Comparison of ENCODE assay signal across 9 mouse cellular contexts in genomic region chr17:20946636-20947035, GRCm38 (mm10). TPM values are rescaled to one million over a fixed set of nuclear protein-coding genes. Genes with fewer than 3 reads are reported as not detected.
A peak's percentile ranks its signal among the peaks of the same experiment; 100 is the strongest.
DNase-seq lines count a peak whose midpoint lies in the region; ATAC-seq and TF ChIP-seq lines count a peak whose summit lies in the region.
"Had no signal": no experiment of that assay in that cellular context is flagged by ENCODE, and none has a peak within 500 bp of the region (broad histone marks: within the 10 kb centered on the region; RNA-seq: fewer than 3 reads in every experiment).

No protein-coding gene starts in this region.

- peak overlapping the region; percentile 99; the same call in 1 of the 2 replicates for H3K27ac ChIP-seq in layer of hippocampus, adult 2 months
- no peak overlapping the region for H3K27ac ChIP-seq in embryonic facial prominence, embryonic 11.5 days (replicated peaks; ENCODE audit: low read depth, low read length)
- H3K27ac ChIP-seq in intestine, embryonic 14.5 days (ENCODE audit: low read depth): no peak overlapping the region

- peak overlapping the region; percentile 71 for H3K4me3 ChIP-seq in layer of hippocampus, adult 2 months
- H3K4me3 ChIP-seq in embryonic facial prominence, embryonic 11.5 days (ENCODE audit: low read depth, low read length): peak overlapping the region; percentile 37
- peak overlapping the region; percentile 78 for H3K4me3 ChIP-seq in intestine, embryonic 14.5 days (ENCODE audit: low read depth, low read length)
- H3K4me3 ChIP-seq in myocyte: peak overlapping the region; percentile 97

- DNase-seq in layer of hippocampus, adult 2 months (ENCODE audit: low spot score in 2 of 2): no peak
- no peak for DNase-seq in layer of hippocampus, adult 11-12 months (ENCODE audit: low spot score)
- DNase-seq in embryonic facial prominence, embryonic 11.5 days (ENCODE audit: low spot score): no peak
- DNase-seq in intestine, embryonic 14.5 days (ENCODE audit: low spot score): no peak
- DNase-seq in adrenal gland, postnatal 36 days: no peak
- no peak for DNase-seq in kidney, adult 18-20 months

- TF ChIP-seq CTCF in layer of hippocampus, adult 2 months (conservative IDR thresholded peaks at IDR 0.05): no peak

- no peaks in the 10 kb centered on the region for H3K27me3 ChIP-seq in embryonic facial prominence, embryonic 11.5 days (ENCODE audit: control insufficient read depth, insufficient read depth, low read length)
- H3K27me3 ChIP-seq in intestine, embryonic 14.5 days (replicated peaks; ENCODE audit: control insufficient read depth, insufficient read depth, low read length): no peaks in the 10 kb centered on the region
- no peaks in the 10 kb centered on the region for H3K27me3 ChIP-seq in myocyte (ENCODE audit: control insufficient read depth, insufficient read depth, insufficient read length)

- no peaks in the 10 kb centered on the region for H3K4me1 ChIP-seq in embryonic facial prominence, embryonic 11.5 days (ENCODE audit: control insufficient read depth, insufficient read depth, low read length)
- no peaks in the 10 kb centered on the region; the same call in 1 of the 2 replicates for H3K4me1 ChIP-seq in intestine, embryonic 14.5 days (replicated peaks; ENCODE audit: control insufficient read depth, insufficient read depth, low read length)

- H3K79me2 ChIP-seq in myocyte (ENCODE audit: control insufficient read depth, insufficient read depth): peaks cover 60% of the 10 kb centered on the region

- H3K9me3 ChIP-seq in embryonic facial prominence, embryonic 11.5 days (replicated peaks; ENCODE audit: control insufficient read depth, low read length): no peaks in the 10 kb centered on the region
- no peaks in the 10 kb centered on the region for H3K9me3 ChIP-seq in intestine, embryonic 14.5 days (ENCODE audit: control insufficient read depth, low read length)

- H3ac ChIP-seq in myocyte (ENCODE audit: control insufficient read depth, insufficient read length): no peak overlapping the region

- ATAC-seq in embryonic facial prominence, embryonic 11.5 days (replicated peaks; ENCODE audit: insufficient number of reproducible peaks, low FRiP score, low TSS enrichment, low read depth): no peak
- no peak for ATAC-seq in intestine, embryonic 14.5 days (replicated peaks; ENCODE audit: low FRiP score, low TSS enrichment, low read depth)
- ATAC-seq in megakaryocyte-erythroid progenitor cell, adult 5-6 weeks (replicated peaks; ENCODE audit: low FRiP score, low TSS enrichment, poor library complexity, severe bottlenecking): no peak

- TF ChIP-seq POLR2A in myocyte (IDR thresholded peaks at IDR 0.05; ENCODE audit: insufficient read length, low read depth): no peak

- H3K36me3 ChIP-seq in embryonic facial prominence, embryonic 11.5 days (replicated peaks; ENCODE audit: control insufficient read depth, insufficient read depth, low read depth, low read length): no peaks in the 10 kb centered on the region
- peaks cover 6% of the 10 kb centered on the region for H3K36me3 ChIP-seq in intestine, embryonic 14.5 days (ENCODE audit: control insufficient read depth, insufficient read depth, low read length)
- peaks cover 5% of the 10 kb centered on the region for H3K36me3 ChIP-seq in myocyte (ENCODE audit: control insufficient read depth, insufficient read depth)

- peak overlapping the region; percentile 45 for H3K9ac ChIP-seq in embryonic facial prominence, embryonic 11.5 days (replicated peaks; ENCODE audit: low read length)
- H3K9ac ChIP-seq in intestine, embryonic 14.5 days (ENCODE audit: low read length): peak overlapping the region; percentile 93

- H3K4me2 ChIP-seq in embryonic facial prominence, embryonic 11.5 days (ENCODE audit: low read depth, low read length): peak overlapping the region; percentile 65
- H3K4me2 ChIP-seq in intestine, embryonic 14.5 days (ENCODE audit: low read length): peak overlapping the region; percentile 66
- H3K4me2 ChIP-seq in myocyte (ENCODE audit: low read depth): peak overlapping the region; percentile 82

TF ChIP-seq in myocyte, 11 proteins besides CTCF, POLR2A, EP300 and RAD21:
- no peak for TF ChIP-seq MAX (IDR thresholded peaks at IDR 0.05; ENCODE audit: low read depth)
- no peak for TF ChIP-seq SRF (IDR thresholded peaks at IDR 0.05; ENCODE audit: control insufficient read depth, insufficient read length, low read depth)
- TF ChIP-seq E2F4 (IDR thresholded peaks at IDR 0.05; ENCODE audit: insufficient read depth): no peak
- no peak for TF ChIP-seq REST (IDR thresholded peaks at IDR 0.05; ENCODE audit: insufficient read depth, insufficient read length)
- no peak for TF ChIP-seq CEBPB (IDR thresholded peaks at IDR 0.05; ENCODE audit: insufficient read depth, poor library complexity, severe bottlenecking)
- no peak for TF ChIP-seq MYOD1 (IDR thresholded peaks at IDR 0.05; ENCODE audit: control insufficient read depth in 1 of 3, insufficient read length in 2 of 3, low read depth in 2 of 3)
- no peak for TF ChIP-seq USF1 (IDR thresholded peaks at IDR 0.05; ENCODE audit: low read depth)
- no peak for TF ChIP-seq MYOG (IDR thresholded peaks at IDR 0.05; ENCODE audit: control insufficient read depth in 1 of 3, insufficient read depth in 1 of 3, insufficient read length in 2 of 3, low read depth in 2 of 3)
- no peak for TF ChIP-seq TCF3 (IDR thresholded peaks at IDR 0.05; ENCODE audit: insufficient read length, low read depth)
- TF ChIP-seq TCF12 (IDR thresholded peaks at IDR 0.05; ENCODE audit: insufficient read depth, poor library complexity, severe bottlenecking): no peak
- no peak for TF ChIP-seq POLR2AphosphoS2 (IDR thresholded peaks at IDR 0.05; ENCODE audit: insufficient read length, low read depth)

RNA-seq across cellular contexts. Expression of gene Ppp2r1a, which starts 1.5 kb away (rescaled TPM):
- total RNA-seq in layer of hippocampus, adult 2 months (2021): 100 to 1,000 TPM; 562 to 601 TPM
- 441 and 476 TPM in 2 replicates for polyA plus RNA-seq in embryonic facial prominence, embryonic 11.5 days (2014; fragmentation: Nextera tagmentation; extraction: Ambion mirVana)
- 415 and 446 TPM in 2 replicates for polyA plus RNA-seq in intestine, embryonic 14.5 days (2014; fragmentation: Nextera tagmentation; extraction: Ambion mirVana)
- 309 TPM for polyA plus RNA-seq in myocyte (2012; fragmentation: generic; extraction: Trizol)
- 100 to 1,000 TPM; 261 to 332 TPM for total RNA-seq in adrenal gland, postnatal 36 days (2021)
- 255 and 359 TPM in 2 replicates for total RNA-seq in megakaryocyte-erythroid progenitor cell, adult 5-6 weeks (2014; fragmentation: Nextera tagmentation)
- 156 and 200 TPM in 2 replicates for total RNA-seq in megakaryocyte-erythroid progenitor cell, adult 5-6 weeks (2017)

RNA-seq across cellular contexts. Expression of gene Vmn1r232, which starts 27.1 kb away (rescaled TPM):
- total RNA-seq in layer of hippocampus, adult 2 months (2021): not detected
- polyA plus RNA-seq in embryonic facial prominence, embryonic 11.5 days (2014; fragmentation: Nextera tagmentation; extraction: Ambion mirVana): not detected in 2 replicates
- polyA plus RNA-seq in intestine, embryonic 14.5 days (2014; fragmentation: Nextera tagmentation; extraction: Ambion mirVana): not detected in 2 replicates
- polyA plus RNA-seq in myocyte (2012; fragmentation: generic; extraction: Trizol): not detected
- not detected for total RNA-seq in adrenal gland, postnatal 36 days (2021)
- total RNA-seq in megakaryocyte-erythroid progenitor cell, adult 5-6 weeks (2014; fragmentation: Nextera tagmentation): not detected in 2 replicates
- total RNA-seq in megakaryocyte-erythroid progenitor cell, adult 5-6 weeks (2017): not detected in 2 replicates
- total RNA-seq: left cerebral cortex, postnatal 14 days had no signal

RNA-seq across cellular contexts. Expression of gene Vmn1r231, which starts 41.7 kb away (rescaled TPM):
- total RNA-seq in layer of hippocampus, adult 2 months (2021): not detected
- not detected in 2 replicates for polyA plus RNA-seq in embryonic facial prominence, embryonic 11.5 days (2014; fragmentation: Nextera tagmentation; extraction: Ambion mirVana)
- polyA plus RNA-seq in intestine, embryonic 14.5 days (2014; fragmentation: Nextera tagmentation; extraction: Ambion mirVana): not detected in 2 replicates
- not detected for polyA plus RNA-seq in myocyte (2012; fragmentation: generic; extraction: Trizol)
- total RNA-seq in adrenal gland, postnatal 36 days (2021): not detected
- not detected in 2 replicates for total RNA-seq in megakaryocyte-erythroid progenitor cell, adult 5-6 weeks (2014; fragmentation: Nextera tagmentation)
- not detected in 2 replicates for total RNA-seq in megakaryocyte-erythroid progenitor cell, adult 5-6 weeks (2017)

RNA-seq across cellular contexts. Expression of gene Vmn1r233, which starts 49.6 kb away (rescaled TPM):
- total RNA-seq in layer of hippocampus, adult 2 months (2021): not detected
- polyA plus RNA-seq in embryonic facial prominence, embryonic 11.5 days (2014; fragmentation: Nextera tagmentation; extraction: Ambion mirVana): not detected in 2 replicates
- not detected in 2 replicates for polyA plus RNA-seq in intestine, embryonic 14.5 days (2014; fragmentation: Nextera tagmentation; extraction: Ambion mirVana)
- not detected for polyA plus RNA-seq in myocyte (2012; fragmentation: generic; extraction: Trizol)
- total RNA-seq in adrenal gland, postnatal 36 days (2021): not detected
- not detected in 2 replicates for total RNA-seq in megakaryocyte-erythroid progenitor cell, adult 5-6 weeks (2014; fragmentation: Nextera tagmentation)
- not detected in 2 replicates for total RNA-seq in megakaryocyte-erythroid progenitor cell, adult 5-6 weeks (2017)
- total RNA-seq: left cerebral cortex, postnatal 14 days had no signal

Comparison
In these comparisons a context has a peak if more than half of its experiments do, and no peak if none do; other contexts are left out.
1. H3K4me3 ChIP-seq: peak in every context shown above with its lines; median percentile 97 in myocyte; 78 in intestine, embryonic 14.5 days; 71 in layer of hippocampus, adult 2 months; 37 in embryonic facial prominence, embryonic 11.5 days.